Mouse (Mus musculus): Measurements from ENCODE around the gene Setd5.

GRCm38 (mm10) chr6:113193765-113194460 lies 116.7 kb downstream of the Setd5 start:
- TF ChIP-seq POLR2A (IDR thresholded peaks at IDR 0.05; ENCODE audit: control insufficient read depth, low read depth, low read length), result no peak
- no peak for TF ChIP-seq CTCF (IDR thresholded peaks at IDR 0.05; ENCODE audit: control insufficient read depth, insufficient read depth, insufficient replicate concordance, low read depth, low read length)

All from testis, adult 2 months (tissue).